Mouse (Mus musculus): Measurements from ENCODE around the gene Prkn.

GRCm38 (mm10) chr17:11550562-11550961 is 710.4 kb downstream of the Prkn start:
- no peak for TF ChIP-seq CTCF (IDR thresholded peaks at IDR 0.05)
- TF ChIP-seq EP300 (IDR thresholded peaks at IDR 0.05), result no peak

Measured in lung, postnatal 0 days (tissue).